Mouse (Mus musculus) activated CD4-positive, CD25-positive, alpha-beta regulatory T cell, adult 4 months (primary cell): ENCODE results near the gene Rnf151. TPM values are rescaled to one million over a fixed set of nuclear protein-coding genes. Genes with fewer than 3 reads are reported as not detected.
"Not testable (repeated sequence)": the region's sequence is repeated elsewhere in the genome, so short reads cannot be mapped to it uniquely, and the experiment has no call there.

ENCODE experiments used
- ATAC-seq: one replicate; pipeline ENCODE4 v1.8.0; 2017
- polyA plus RNA-seq, 2 experiments: library from polyadenylated mRNA; unstranded; fragments of 100-300 nt; shearing (Covaris generic); gene quantifications; one replicate each; pipeline ENCODE4 v1.2.1; 2017

The Rnf151 gene
- polyA plus RNA-seq, 2 experiments from 2014 or later: not detected

- no peak for ATAC-seq
Measured at GRCm38 (mm10) chr17:24732233-24732935, 14.5 kb upstream of the Rnf151 start.

- ATAC-seq: no peak
Measured at GRCm38 (mm10) chr17:24730787-24731186, 12.9 kb upstream of the Rnf151 start.

- no peak for ATAC-seq
Measured at GRCm38 (mm10) chr17:24729067-24729466, 11.2 kb upstream of the Rnf151 start.

- ATAC-seq: no peak
Measured at GRCm38 (mm10) chr17:24728184-24728583, 10.3 kb upstream of the Rnf151 start.

GRCm38 (mm10) chr17:24727618-24728017 lies 9.8 kb upstream of the Rnf151 start, which contains the start of gene Rpl3l:
Gene Rpl3l, plus strand, starts transcription at chr17:24727820.
- ATAC-seq: no peak

GRCm38 (mm10) chr17:24725637-24726390 lies 8.0 kb upstream of the Rnf151 start:
- ATAC-seq: no peak

- peak; percentile 44 for ATAC-seq
Measured at GRCm38 (mm10) chr17:24724184-24724583, 6.3 kb upstream of the Rnf151 start, which contains the start of gene Ndufb10. Gene Ndufb10, minus strand, starts transcription at chr17:24724478.

- peak; percentile 16 for ATAC-seq
Measured at GRCm38 (mm10) chr17:24723881-24724180, 6.0 kb upstream of the Rnf151 start.

GRCm38 (mm10) chr17:24723122-24723880 lies 5.4 kb upstream of the Rnf151 start:
- no peak for ATAC-seq

GRCm38 (mm10) chr17:24722220-24722924 lies 4.5 kb upstream of the Rnf151 start:
- ATAC-seq: no peak

GRCm38 (mm10) chr17:24721383-24721955 lies 3.6 kb upstream of the Rnf151 start:
- ATAC-seq: not testable (repeated sequence)

GRCm38 (mm10) chr17:24720616-24721015 lies 2.8 kb upstream of the Rnf151 start:
- not testable (repeated sequence) for ATAC-seq

GRCm38 (mm10) chr17:24719494-24720222 lies 1.8 kb upstream of the Rnf151 start:
- ATAC-seq: peak; percentile 87

- ATAC-seq: not testable (repeated sequence)
Measured at GRCm38 (mm10) chr17:24718938-24719337, 1.1 kb upstream of the Rnf151 start.

GRCm38 (mm10) chr17:24716166-24716682 lies 1.6 kb downstream of the Rnf151 start:
- no peak for ATAC-seq

- no peak for ATAC-seq
Measured at GRCm38 (mm10) chr17:24715556-24715955, 2.3 kb downstream of the Rnf151 start.

- ATAC-seq: no peak
Measured at GRCm38 (mm10) chr17:24708646-24709045, 9.2 kb downstream of the Rnf151 start.

GRCm38 (mm10) chr17:24707801-24708425 lies 9.9 kb downstream of the Rnf151 start:
- ATAC-seq: peak; percentile 34

- ATAC-seq: peak; percentile 84
Measured at GRCm38 (mm10) chr17:24706982-24707800, 10.7 kb downstream of the Rnf151 start, which contains the start of gene Tbl3. Gene Tbl3, minus strand, starts transcription at chr17:24707660.

- no peak for ATAC-seq
Measured at GRCm38 (mm10) chr17:24705821-24706220, 12.0 kb downstream of the Rnf151 start.
